Mouse (Mus musculus) olfactory bulb, adult 2 months (tissue): ENCODE results near the gene Lasp1.

Source experiments
- CTCF ChIP-seq: fragments of 200-500 bp; IDR thresholded peaks from 2 replicates; pipeline ENCODE4 v1.5.1; 2012; ENCODE audit warnings: low read depth, mild to moderate bottlenecking, low read length, moderate library complexity; ENCODE audit not compliant: insufficient read depth
- POLR2A ChIP-seq: fragments of 200-500 bp; IDR thresholded peaks from 2 replicates; pipeline ENCODE4 v1.6.1; 2012; ENCODE audit warnings: mild to moderate bottlenecking, low read depth, low read length, moderate library complexity; ENCODE audit not compliant: insufficient read depth

GRCm38 (mm10) chr11:97817379-97817778, 18.6 kb downstream of the Lasp1 start:
- TF ChIP-seq CTCF (no peak), POLR2A (no peak)
